Mouse (Mus musculus) thymus, adult 18-20 months (tissue): ENCODE data around the gene Lpar1.
"Not testable (repeated sequence)": the region's sequence is repeated elsewhere in the genome, so short reads cannot be mapped to it uniquely, and the experiment has no call there.

ENCODE experiments used
- DNase-seq, 2 experiments: peaks; one replicate each; pipeline ENCODE4 v3.0.0; 2022; ENCODE audit warnings: mixed read lengths in 2 of 2

Gene Lpar1

DNA sequence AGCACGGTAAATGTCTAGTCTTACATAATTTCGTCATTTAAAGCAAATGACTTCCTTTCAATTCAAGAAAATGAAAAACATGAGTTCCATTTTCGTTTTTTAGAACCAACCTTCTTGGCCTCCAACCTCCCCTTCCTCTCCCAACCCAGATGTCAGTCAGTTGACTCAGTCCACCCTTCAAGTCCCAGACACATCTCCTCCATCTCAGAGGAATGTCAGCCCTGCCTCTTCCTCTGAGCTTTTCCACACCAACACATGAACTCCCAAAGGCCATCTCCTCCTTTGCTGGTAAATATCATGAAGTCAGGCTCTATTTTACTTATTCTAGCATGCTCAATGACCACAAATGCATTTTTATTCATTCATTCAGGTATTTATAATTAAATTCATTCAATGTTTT lies 10.5 kb downstream of the Lpar1 start:
- DNase-seq: no peak

DNA sequence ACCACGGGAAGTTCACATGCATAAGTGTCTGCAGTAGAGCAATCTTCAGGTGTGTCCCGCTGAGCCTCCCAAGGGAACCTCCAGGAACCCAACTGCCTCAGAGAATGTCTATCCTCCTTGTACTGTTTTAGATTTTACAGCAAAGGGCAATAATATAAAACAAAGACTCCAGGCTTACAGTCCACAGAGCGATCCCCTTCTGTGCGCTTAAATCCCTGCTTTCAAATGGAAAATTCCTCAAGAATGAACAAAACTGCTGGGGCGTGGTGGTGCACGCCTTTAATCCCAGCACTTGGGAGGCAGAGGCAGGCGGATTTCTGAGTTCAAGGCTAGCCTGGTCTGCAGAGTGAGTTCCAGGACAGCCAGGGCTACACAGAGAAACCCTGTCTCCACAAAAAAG lies 11.0 kb downstream of the Lpar1 start:
- DNase-seq: not testable (repeated sequence)

DNA sequence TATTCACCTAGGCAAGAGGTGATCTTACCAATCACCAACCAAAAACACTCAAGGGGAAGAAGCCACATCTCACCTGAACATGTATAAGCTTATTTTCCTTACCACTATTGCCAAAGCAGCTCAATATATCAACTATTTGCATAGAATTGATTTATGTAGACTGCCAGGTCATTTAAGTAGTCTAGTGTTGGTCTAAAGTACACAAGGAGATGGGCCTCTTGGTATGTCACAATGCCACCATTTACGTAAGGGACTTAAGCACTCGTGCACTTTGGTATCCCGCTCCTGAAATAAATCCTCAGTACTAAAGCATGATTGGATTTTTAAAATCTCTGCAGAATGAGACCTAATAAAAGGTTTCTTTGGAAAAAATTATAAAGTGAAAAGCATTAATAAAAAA lies 12.9 kb downstream of the Lpar1 start:
- DNase-seq: no peak

GRCm38 (mm10) chr4:58540385-58540784 lies 13.3 kb downstream of the Lpar1 start:
- no peak for DNase-seq

GRCm38 (mm10) chr4:58538696-58539095 lies 15.0 kb downstream of the Lpar1 start:
- DNase-seq: no peak

DNA sequence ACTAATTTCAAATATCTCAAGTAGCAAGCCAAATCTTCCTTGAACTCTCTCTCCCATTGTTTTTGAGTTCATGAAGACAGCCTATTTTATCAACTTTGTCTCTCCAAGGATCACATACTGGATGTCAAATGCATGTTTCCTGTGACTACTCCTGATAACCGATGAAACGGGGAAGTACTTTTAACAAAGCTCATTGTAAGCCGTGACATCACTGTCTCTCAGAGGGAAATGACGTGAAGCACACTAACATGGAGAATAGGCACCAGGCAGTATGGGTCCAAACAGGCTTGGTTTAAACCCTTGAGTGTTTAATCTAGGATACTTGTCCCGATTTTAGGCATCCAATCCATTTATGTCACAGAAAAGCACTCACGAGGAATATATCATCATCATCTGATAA lies 17.9 kb downstream of the Lpar1 start:
- DNase-seq: no peak

- no peak for DNase-seq
Observed at GRCm38 (mm10) chr4:58534726-58535350, 18.9 kb downstream of the Lpar1 start.

DNA sequence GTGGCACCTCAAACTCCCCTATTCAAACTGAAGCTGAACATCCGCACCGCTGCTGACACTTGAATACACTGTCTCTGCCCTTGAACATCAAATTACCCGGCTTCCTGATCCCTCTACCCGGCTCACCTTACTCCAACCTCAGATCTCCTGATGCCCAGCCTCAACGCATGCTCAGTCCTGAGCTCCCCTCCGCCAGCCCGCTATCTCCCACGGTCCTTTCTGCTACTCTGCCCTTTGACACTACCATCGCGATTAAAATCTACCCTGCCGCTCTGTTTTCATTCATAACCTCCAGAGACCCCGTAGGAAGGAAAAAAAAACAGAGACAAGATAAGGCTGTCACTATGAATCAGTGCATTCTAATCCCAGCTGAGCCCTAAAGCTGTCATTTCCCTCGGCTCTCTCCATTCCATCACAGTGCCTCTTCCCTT lies 19.5 kb downstream of the Lpar1 start:
- DNase-seq: no peak

DNA sequence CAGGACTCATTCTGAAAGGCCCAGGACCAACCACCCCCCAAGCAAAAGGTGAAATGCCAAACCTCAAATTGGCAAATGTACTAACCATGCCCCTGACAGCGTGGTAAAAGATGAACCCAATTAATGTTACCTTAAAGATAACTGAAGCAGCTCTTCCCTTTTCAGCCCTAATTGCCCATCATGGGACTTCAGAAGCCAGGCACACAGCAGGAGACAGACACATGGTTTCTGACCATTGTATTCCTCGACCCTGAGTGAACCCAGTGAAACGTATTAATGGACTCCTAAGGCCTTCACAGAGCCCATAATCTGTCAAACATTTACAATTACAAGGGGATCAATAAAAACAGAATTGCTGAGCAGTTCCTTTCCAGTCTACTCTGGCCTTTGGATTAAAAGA lies 20.2 kb downstream of the Lpar1 start:
- no peak for DNase-seq

DNA sequence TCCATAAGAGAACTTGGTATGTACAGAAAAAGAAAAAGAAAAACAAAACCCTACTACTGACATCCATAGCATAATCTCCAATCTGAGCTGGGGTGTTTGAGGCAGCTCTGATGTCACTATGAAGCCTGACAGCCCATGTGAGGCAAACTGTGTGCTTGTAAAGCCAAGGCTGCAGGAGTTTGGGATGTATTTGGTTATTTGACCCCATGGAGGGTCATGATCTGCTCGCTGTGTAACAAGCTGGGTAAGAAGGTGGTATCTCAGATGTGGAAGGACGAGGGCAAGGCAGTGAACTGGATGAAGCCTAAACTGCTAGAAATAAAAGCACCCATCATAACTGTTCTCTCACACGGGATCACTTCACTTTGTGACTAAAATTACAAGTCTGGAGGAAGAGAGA lies 21.4 kb downstream of the Lpar1 start:
- DNase-seq: no peak

- no peak for DNase-seq
Observed at GRCm38 (mm10) chr4:58530706-58531105, 23.0 kb downstream of the Lpar1 start.

DNA sequence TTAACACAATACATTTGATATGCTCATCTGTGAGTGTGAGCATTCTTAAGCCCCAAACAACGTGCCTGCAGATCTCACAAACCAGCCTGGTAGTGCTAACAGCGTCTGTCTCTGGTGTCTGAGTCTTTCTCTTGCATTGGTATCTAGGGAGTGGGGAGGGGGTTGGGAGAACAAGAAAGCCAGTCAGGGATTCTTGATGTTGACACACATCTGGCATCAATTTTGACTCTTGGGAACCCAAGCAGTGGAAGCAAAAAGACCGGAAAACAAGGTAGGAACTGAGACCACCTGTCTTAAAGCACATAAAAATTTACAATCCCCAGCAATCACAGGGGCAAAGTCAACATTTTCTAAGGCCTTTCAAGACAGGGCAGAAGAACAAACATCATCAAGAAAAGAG lies 23.4 kb downstream of the Lpar1 start:
- DNase-seq: no peak

DNA sequence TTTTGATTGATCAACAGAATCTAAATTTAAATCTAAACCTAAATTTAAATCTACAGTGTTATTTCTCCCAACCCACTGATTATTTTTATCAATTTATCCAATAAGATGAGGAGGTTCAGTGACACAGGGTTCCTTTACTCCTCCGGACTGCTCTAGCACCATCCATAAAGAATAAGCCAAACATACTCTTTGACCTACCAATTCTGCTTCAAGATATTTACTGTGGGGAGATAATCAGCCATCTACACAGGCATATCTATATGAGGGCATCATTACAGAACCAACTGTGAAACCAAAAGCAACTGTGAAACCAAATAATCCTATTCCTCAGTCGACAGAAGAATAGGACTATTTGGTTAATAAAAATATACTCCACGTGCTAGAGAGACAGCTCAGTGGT lies 25.8 kb downstream of the Lpar1 start:
- no peak for DNase-seq

GRCm38 (mm10) chr4:58521137-58521536 lies 32.6 kb downstream of the Lpar1 start:
- DNase-seq: no peak

DNA sequence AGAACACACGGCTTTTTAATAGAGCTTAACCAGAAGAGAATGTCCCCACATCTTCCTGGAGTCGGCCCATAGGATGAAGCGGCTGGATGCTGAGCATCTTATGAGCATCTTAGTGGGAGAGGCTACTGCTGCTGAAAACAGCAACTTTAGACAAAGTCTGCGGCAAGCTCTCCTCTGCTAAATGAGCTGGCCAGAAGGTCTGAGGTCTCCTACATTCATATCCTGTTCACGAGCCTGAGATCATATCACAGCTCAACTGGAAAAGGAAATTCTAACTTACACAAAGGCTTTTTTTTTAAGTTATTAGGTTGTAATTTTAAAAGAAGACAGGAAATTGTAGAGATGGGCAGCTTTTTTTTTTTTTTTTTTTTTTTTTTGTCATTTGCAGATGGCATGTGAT lies 33.2 kb downstream of the Lpar1 start:
- no peak for DNase-seq

DNA sequence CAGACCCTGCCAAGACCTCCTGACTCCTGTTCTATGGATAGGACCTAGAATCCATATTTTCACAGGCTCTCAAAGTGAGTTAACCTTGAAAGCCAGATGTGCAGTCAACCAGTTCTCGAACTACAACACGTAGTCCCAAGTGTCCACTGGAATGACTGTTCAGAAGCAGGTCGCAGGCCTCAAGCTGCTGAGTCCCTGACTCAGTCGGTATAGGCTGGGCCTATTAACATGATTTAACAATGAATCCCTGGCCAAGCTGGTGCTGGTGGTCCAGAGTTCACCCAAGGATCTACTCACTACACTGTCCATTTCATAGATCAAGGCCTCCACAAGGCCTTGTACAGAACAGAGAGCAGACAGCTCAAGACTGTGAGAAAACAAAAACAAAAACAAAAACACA lies 33.8 kb downstream of the Lpar1 start:
- no peak for DNase-seq

GRCm38 (mm10) chr4:58518215-58518988 lies 35.3 kb downstream of the Lpar1 start:
- DNase-seq: no peak

DNA sequence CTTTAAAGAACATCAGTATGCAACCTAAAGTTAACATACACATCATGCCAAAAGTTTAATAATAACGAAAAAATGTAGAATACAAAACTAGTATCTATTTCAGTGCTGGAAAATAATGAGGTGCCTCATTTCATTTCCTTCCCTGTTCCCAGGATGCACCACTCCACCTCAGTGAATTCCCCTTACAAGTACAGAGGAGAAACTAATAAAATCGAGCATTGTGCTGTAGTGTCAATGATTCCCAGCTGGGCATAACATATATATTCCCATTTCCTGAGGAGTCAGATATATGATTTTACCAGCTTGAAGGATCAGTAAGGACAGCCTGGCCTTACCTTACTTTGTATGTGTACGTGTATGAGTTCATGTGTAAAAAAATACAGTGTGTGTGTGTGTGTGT lies 36.9 kb downstream of the Lpar1 start:
- DNase-seq: no peak

DNA sequence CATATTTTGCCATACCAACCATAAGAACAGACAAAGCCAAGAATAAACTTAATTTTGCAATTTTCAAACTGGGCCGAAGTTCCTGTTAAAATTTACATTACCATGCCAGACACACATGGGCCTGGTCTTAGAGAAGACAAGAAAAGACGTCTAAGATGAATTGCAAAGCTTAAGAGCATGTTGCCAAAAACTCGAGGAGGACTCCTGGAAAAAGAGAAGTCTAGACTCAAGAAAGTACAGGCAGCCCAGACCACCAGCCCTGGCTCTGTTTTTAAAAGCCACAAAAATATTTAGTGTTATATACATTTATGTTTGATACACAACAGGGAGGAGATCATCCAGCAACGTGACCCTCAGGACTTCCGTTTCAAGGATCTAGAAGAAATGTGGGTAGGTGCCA lies 37.5 kb downstream of the Lpar1 start:
- no peak for DNase-seq

- DNase-seq: no peak
Observed at GRCm38 (mm10) chr4:58511554-58511953, 42.1 kb downstream of the Lpar1 start.

GRCm38 (mm10) chr4:58508833-58509232 lies 44.9 kb downstream of the Lpar1 start:
- no peak for DNase-seq

DNA sequence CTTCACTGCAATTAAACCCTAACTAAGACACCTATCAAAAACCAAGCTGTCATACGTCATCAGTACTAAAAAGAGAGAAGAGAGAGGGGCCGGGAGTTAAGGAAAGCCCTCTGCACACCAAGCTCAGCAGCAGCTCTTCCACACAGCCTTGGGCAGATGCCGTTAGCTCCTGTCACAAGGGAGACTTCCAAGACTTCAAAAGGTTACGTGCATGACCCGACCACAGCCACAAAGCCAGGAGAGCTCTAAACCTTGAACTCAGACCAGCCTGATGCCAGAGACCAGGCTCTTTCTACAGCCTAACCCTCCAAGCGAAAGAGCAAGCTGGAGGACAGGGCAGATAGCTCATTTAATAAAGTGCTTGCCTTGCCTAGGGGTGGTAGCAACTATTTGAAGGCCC lies 46.2 kb downstream of the Lpar1 start:
- no peak for DNase-seq

GRCm38 (mm10) chr4:58506539-58507527 lies 46.9 kb downstream of the Lpar1 start:
- no peak for DNase-seq

GRCm38 (mm10) chr4:58504250-58504649 lies 49.4 kb downstream of the Lpar1 start:
- no peak for DNase-seq
